Mouse (Mus musculus) CH12.LX (cell line): ENCODE results near the gene Ccdc141. TPM values are rescaled to one million over a fixed set of nuclear protein-coding genes. Genes with fewer than 3 reads are reported as not detected.

Experiments used
- DNase-seq: peaks from one replicate; pipeline ENCODE4 v3.0.0-alpha.2; 2013; ENCODE audit errors: extremely low read depth
- H3K27ac ChIP-seq: 2 replicates; pipeline ENCODE4 v1.5.1; 2012; ENCODE audit warnings: low read depth, mild to moderate bottlenecking, control low read depth, moderate library complexity; ENCODE audit not compliant: insufficient read depth
- H3K27me3 ChIP-seq: replicated peaks from 2 replicates; pipeline ENCODE3; 2012; ENCODE audit warnings: inconsistent platforms
- H3K36me3 ChIP-seq, 2 experiments: replicated peaks in 1 of 2; 2 replicates each; pipeline versions ENCODE3 to v1.6.1; 2012; ENCODE audit warnings: inconsistent platforms in 1 of 2, low read length in 1 of 2, mild to moderate bottlenecking in 1 of 2, mixed read lengths in 1 of 2, moderate library complexity in 1 of 2; ENCODE audit not compliant: control insufficient read depth in 1 of 2, insufficient read depth in 1 of 2
- H3K4me1 ChIP-seq, 2 experiments: 2 replicates each; pipeline ENCODE4 v1.6.1; 2012; ENCODE audit warnings: inconsistent platforms in 1 of 2, moderate library complexity in 1 of 2; ENCODE audit not compliant: insufficient read depth in 2 of 2, control insufficient read depth in 1 of 2
- H3K4me2 ChIP-seq: 2 replicates; pipeline ENCODE4 v1.6.1; 2012; ENCODE audit warnings: low read depth, mild to moderate bottlenecking, control low read depth; ENCODE audit not compliant: poor library complexity, insufficient read depth, severe bottlenecking
- H3K4me3 ChIP-seq, 3 experiments: fragments of 150-350 bp in 1 of 3; sonication (generic) in 1 of 3; replicated peaks in 1 of 3; 2 replicates each; pipeline versions ENCODE3 to v1.5.1; 2011 to 2012; ENCODE audit warnings: low read depth in 2 of 3, low read length in 2 of 3, mild to moderate bottlenecking in 2 of 3, moderate library complexity in 2 of 3, control low read depth in 1 of 3, improper control_type of control experiment in 1 of 3, inconsistent platforms in 1 of 3, mixed read lengths in 1 of 3; ENCODE audit not compliant: poor library complexity in 1 of 3
- H3K79me2 ChIP-seq: replicated peaks from 2 replicates; pipeline ENCODE4 v1.6.1; 2012; ENCODE audit warnings: mild to moderate bottlenecking, moderate library complexity; ENCODE audit not compliant: control insufficient read depth, poor library complexity, insufficient read depth, severe bottlenecking; ENCODE audit errors: extremely low read depth
- H3K9ac ChIP-seq: 2 replicates; pipeline ENCODE4 v1.6.1; 2012; ENCODE audit warnings: low read depth, mild to moderate bottlenecking, control low read depth, moderate library complexity; ENCODE audit not compliant: insufficient read depth
- H3K9me3 ChIP-seq: replicated peaks from 2 replicates; pipeline ENCODE3; 2012; ENCODE audit warnings: low read length, inconsistent platforms, mixed read lengths
- BHLHE40 ChIP-seq: IDR thresholded peaks from 2 replicates; pipeline ENCODE4 v1.6.1; 2011; ENCODE audit warnings: mild to moderate bottlenecking, low read depth, low read length, improper control_type of control experiment
- CHD1 ChIP-seq: IDR thresholded peaks from 2 replicates; pipeline ENCODE4 v1.6.1; 2012; ENCODE audit warnings: low read depth, low read length, improper control_type of control experiment, inconsistent platforms
- CTCF ChIP-seq, 2 experiments: IDR thresholded peaks in 1 of 2; conservative IDR thresholded peaks in 1 of 2; 2 replicates each; pipeline ENCODE4 v1.5.1; 2011 to 2012; ENCODE audit warnings: low read depth in 2 of 2, low read length in 2 of 2, improper control_type of control experiment in 1 of 2, inconsistent platforms in 1 of 2, mild to moderate bottlenecking in 1 of 2, moderate library complexity in 1 of 2
- E2F4 ChIP-seq: IDR thresholded peaks from 2 replicates; pipeline ENCODE4 v1.6.1; 2011; ENCODE audit warnings: low read depth, low read length, improper control_type of control experiment; ENCODE audit not compliant: insufficient replicate concordance
- ELF1 ChIP-seq: IDR thresholded peaks from 2 replicates; pipeline ENCODE4 v1.6.1; 2014; ENCODE audit warnings: low read depth, mild to moderate bottlenecking, inconsistent platforms, low read length, improper control_type of control experiment
- ETS1 ChIP-seq: conservative IDR thresholded peaks from 2 replicates; pipeline ENCODE4 v1.6.1; 2012; ENCODE audit warnings: low read depth, mild to moderate bottlenecking, inconsistent platforms, low read length, improper control_type of control experiment, moderate library complexity
- GABPA ChIP-seq: IDR thresholded peaks from 2 replicates; pipeline ENCODE4 v1.6.1; 2012; ENCODE audit warnings: low read depth, low read length, improper control_type of control experiment, inconsistent platforms; ENCODE audit not compliant: insufficient replicate concordance
- HCFC1 ChIP-seq: IDR thresholded peaks from 2 replicates; pipeline ENCODE4 v1.6.1; 2012; ENCODE audit warnings: low read depth, mild to moderate bottlenecking, inconsistent platforms, low read length, improper control_type of control experiment
- IRF4 ChIP-seq: IDR thresholded peaks from 2 replicates; pipeline ENCODE4 v1.6.1; 2014; ENCODE audit warnings: low read depth, mild to moderate bottlenecking, inconsistent platforms, low read length, improper control_type of control experiment
- JUND ChIP-seq: conservative IDR thresholded peaks from 2 replicates; pipeline ENCODE4 v1.6.1; 2011; ENCODE audit warnings: low read depth, low read length, improper control_type of control experiment
- KAT2A ChIP-seq: IDR thresholded peaks from 2 replicates; pipeline ENCODE4 v1.6.1; 2012; ENCODE audit warnings: low read length, improper control_type of control experiment, inconsistent platforms; ENCODE audit not compliant: insufficient replicate concordance
- MAFK ChIP-seq: IDR thresholded peaks from 2 replicates; pipeline ENCODE4 v1.6.1; 2011; ENCODE audit warnings: low read length, improper control_type of control experiment; ENCODE audit not compliant: insufficient replicate concordance
- MAX ChIP-seq: IDR thresholded peaks from 2 replicates; pipeline ENCODE4 v1.6.1; 2011; ENCODE audit warnings: low read length, improper control_type of control experiment
- MAZ ChIP-seq: IDR thresholded peaks from 2 replicates; pipeline ENCODE4 v1.6.1; 2012; ENCODE audit warnings: low read depth, mild to moderate bottlenecking, inconsistent platforms, low read length, improper control_type of control experiment, moderate library complexity
- MEF2A ChIP-seq: IDR thresholded peaks from 2 replicates; pipeline ENCODE4 v1.6.1; 2014; ENCODE audit warnings: low read depth, mild to moderate bottlenecking, inconsistent platforms, low read length, improper control_type of control experiment, borderline replicate concordance
- MYC ChIP-seq: IDR thresholded peaks from 2 replicates; pipeline ENCODE4 v1.6.1; 2011; ENCODE audit warnings: low read depth, mild to moderate bottlenecking, improper control_type of control experiment, low read length
- NRF1 ChIP-seq: IDR thresholded peaks from 2 replicates; pipeline ENCODE4 v1.6.1; 2014; ENCODE audit warnings: low read depth, mild to moderate bottlenecking, inconsistent platforms, low read length, improper control_type of control experiment, moderate library complexity
- POLR2A ChIP-seq: IDR thresholded peaks from 2 replicates; pipeline ENCODE4 v1.6.1; 2011; ENCODE audit warnings: low read depth, mild to moderate bottlenecking, improper control_type of control experiment, low read length
- RAD21 ChIP-seq: IDR thresholded peaks from 2 replicates; pipeline ENCODE4 v1.6.1; 2011; ENCODE audit warnings: low read depth, mild to moderate bottlenecking, low read length, improper control_type of control experiment, moderate library complexity
- SIN3A ChIP-seq: IDR thresholded peaks from 2 replicates; pipeline ENCODE4 v1.6.1; 2012; ENCODE audit warnings: low read length, improper control_type of control experiment, inconsistent platforms
- TBP ChIP-seq: conservative IDR thresholded peaks from 2 replicates; pipeline ENCODE4 v1.6.1; 2011; ENCODE audit warnings: low read depth, low read length, improper control_type of control experiment
- USF2 ChIP-seq: conservative IDR thresholded peaks from 2 replicates; pipeline ENCODE4 v1.6.1; 2011; ENCODE audit warnings: low read depth, low read length, improper control_type of control experiment
- ZC3H11A ChIP-seq: IDR thresholded peaks from 2 replicates; pipeline ENCODE4 v1.6.1; 2012; ENCODE audit warnings: low read depth, mild to moderate bottlenecking, inconsistent platforms, low read length, improper control_type of control experiment
- ZKSCAN1 ChIP-seq: IDR thresholded peaks from 2 replicates; pipeline ENCODE4 v1.6.1; 2012; ENCODE audit warnings: low read depth, inconsistent platforms, low read length, improper control_type of control experiment, borderline replicate concordance
- ZMIZ1 ChIP-seq: IDR thresholded peaks from 2 replicates; pipeline ENCODE4 v1.6.1; 2012; ENCODE audit warnings: low read depth, mild to moderate bottlenecking, inconsistent platforms, low read length, improper control_type of control experiment
- dilution Hi-C: fragments of 300-500 bp; cut with MboI; formaldehyde crosslinking; loops from 2 replicates; pipeline ENCODE4 v1.14.3; 2020; ENCODE audit warnings: low sequenced_read_pairs; ENCODE audit not compliant: extremely low pct_unique_long_range_greater_than_20kb, extremely low pct_ligation_motif_present
- in situ Hi-C: fragments of 300-500 bp; cut with MboI; formaldehyde crosslinking; loops from 3 replicates; pipeline ENCODE4 v1.14.3; 2019; ENCODE audit warnings: low sequenced_read_pairs, low pct_ligation_motif_present, low pct_unique_long_range_greater_than_20kb, mixed read lengths
- polyA plus RNA-seq: library from polyadenylated mRNA; unstranded; fragments of >175 nt; gene quantifications from 2 replicates; pipeline ENCODE4 v1.2.1, GENCODE M21; 2012; ENCODE audit warnings: low read depth; ENCODE audit not compliant: insufficient read length
- total RNA-seq, 2 experiments: library from RNA; depleted of rRNA; stranded (reverse); fragments of 300-350 nt in 1 of 2; fragments of >200 nt in 1 of 2; gene quantifications; 2 replicates each; pipeline ENCODE4 v1.2.3; 2012 to 2014

The Ccdc141 gene
- total and polyA plus RNA-seq, 3 experiments = not detected

DNA sequence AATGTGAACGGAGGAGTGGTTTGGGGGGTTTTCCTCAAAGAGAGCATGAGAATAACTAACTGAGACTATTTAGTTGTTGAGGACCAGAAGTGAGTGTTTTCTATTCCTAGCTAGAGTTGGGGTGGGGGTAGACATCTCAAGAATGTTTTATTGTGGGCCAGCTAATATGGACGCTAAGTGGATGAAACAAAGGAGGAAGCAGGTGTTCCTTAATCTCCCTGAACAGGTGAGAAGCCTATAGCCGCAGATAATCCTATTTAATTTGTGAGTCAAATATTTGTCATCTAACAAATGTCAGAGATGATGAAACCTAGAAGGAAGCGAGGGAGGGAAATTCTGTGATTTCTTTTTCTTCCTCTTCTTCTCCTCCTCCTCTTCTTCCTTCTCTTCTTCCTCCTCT is 60.1 kb downstream of the Ccdc141 start:
- dilution Hi-C loops = no loop called here
- no peak overlapping the region for H3K4me2 ChIP-seq

DNA sequence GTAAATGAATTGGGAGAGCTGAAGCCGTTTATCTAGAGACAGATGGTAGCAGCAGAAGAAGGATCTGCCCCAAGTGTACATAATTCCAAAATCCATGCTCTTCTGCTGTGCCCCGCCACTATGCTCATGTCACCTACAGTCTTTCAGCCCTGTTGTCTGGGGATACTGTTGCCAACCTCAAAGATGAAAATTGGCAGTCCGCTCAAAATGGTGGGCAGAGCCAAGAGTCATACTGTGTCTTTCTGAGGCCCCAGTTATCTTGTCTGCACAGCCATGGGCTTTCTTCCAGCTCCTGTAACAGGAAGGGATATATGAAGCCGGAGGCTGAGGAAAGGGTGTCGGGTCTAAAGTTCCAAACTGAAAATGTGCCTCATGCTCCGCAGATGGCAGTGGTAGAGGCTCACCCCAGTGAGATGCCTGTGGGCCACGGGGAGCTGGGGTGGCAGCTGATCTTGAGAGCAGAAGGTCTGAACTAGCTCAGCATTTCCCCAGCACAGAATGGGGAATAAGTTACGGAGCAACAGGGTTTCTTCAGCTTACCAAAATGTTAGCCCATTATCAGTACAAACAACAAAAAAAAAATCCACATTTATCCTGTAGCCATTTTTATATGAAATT is 60.8 kb downstream of the Ccdc141 start:
- no peak overlapping the region for H3K4me3 ChIP-seq

More for the DNA sequence above, 60.1 kb downstream of the Ccdc141 start:
- in situ Hi-C loops = no loop called here
- no peak for DNase-seq
- TF ChIP-seq ZMIZ1 (no peak), ETS1 (no peak), ZC3H11A (no peak), POLR2A (no peak), CHD1 (no peak), MEF2A (no peak), GABPA (no peak), CTCF (conservative IDR thresholded peaks at IDR 0.05 in 1 of 2, IDR thresholded peaks at IDR 0.05 in 1 of 2; ENCODE audit: low read depth in 2 of 2, low read length in 2 of 2) (no peak), NRF1 (no peak), ELF1 (no peak), USF2 (no peak), MYC (no peak), KAT2A (no peak), TBP (no peak)
- TF ChIP-seq, all 38 proteins: peak for 0
- Histone ChIP-seq H3K4me1 (no peaks in the 10 kb centered on the region), H3K9me3 (peaks cover 46% of the 10 kb centered on the region), H3K9ac (no peak overlapping the region), H3K4me3 (no peak overlapping the region), H3K27ac (no peak overlapping the region), H3K27me3 (no peaks in the 10 kb centered on the region), H3K79me2 (no peaks in the 10 kb centered on the region), H3K36me3 (no peaks in the 10 kb centered on the region)

More for the DNA sequence above, 60.8 kb downstream of the Ccdc141 start:
- H3K27ac ChIP-seq = no peak overlapping the region
- no peak overlapping the region for H3K4me2 ChIP-seq
- in situ Hi-C loops (no loop called here), dilution Hi-C loops (no loop called here)
- no peak overlapping the region for H3K9ac ChIP-seq
- H3K79me2 ChIP-seq = no peaks in the 10 kb centered on the region
- H3K27me3 ChIP-seq = no peaks in the 10 kb centered on the region
- H3K36me3 ChIP-seq = no peaks in the 10 kb centered on the region
- no peak for DNase-seq
- no peaks in the 10 kb centered on the region for H3K4me1 ChIP-seq
- H3K9me3 ChIP-seq = peaks cover 48% of the 10 kb centered on the region
- TF ChIP-seq RAD21 = no peak
- no peak for TF ChIP-seq JUND
- TF ChIP-seq BHLHE40 = no peak
- no peak for TF ChIP-seq ZKSCAN1
- TF ChIP-seq E2F4 = no peak
- no peak for TF ChIP-seq MAFK
- TF ChIP-seq MEF2A = no peak
- no peak for TF ChIP-seq HCFC1
- TF ChIP-seq TBP = no peak
- no peak for TF ChIP-seq ETS1
- no peak for TF ChIP-seq MAZ
- no peak for TF ChIP-seq GABPA
- TF ChIP-seq CTCF (conservative IDR thresholded peaks at IDR 0.05 in 1 of 2, IDR thresholded peaks at IDR 0.05 in 1 of 2; ENCODE audit: low read depth in 2 of 2, low read length in 2 of 2) = no peak
- TF ChIP-seq IRF4 = no peak
- TF ChIP-seq ZC3H11A = no peak
- no peak for TF ChIP-seq MAX
- no peak for TF ChIP-seq CHD1
- no peak for TF ChIP-seq SIN3A
